Mouse (Mus musculus) limb, embryonic 14.5 days (tissue): Measurements from ENCODE around the gene Vti1a. TPM values are rescaled to one million over a fixed set of nuclear protein-coding genes. Genes with fewer than 3 reads are reported as not detected.

Source experiments
- ATAC-seq: fragments of 200-750 bp; cut with Nextera tagmentation; 2 replicates; pipeline ENCODE4 v1.8.0; 2017; ENCODE audit warnings: low read depth, moderate number of reproducible peaks, moderate TSS enrichment; ENCODE audit not compliant: low FRiP score
- DNase-seq: peaks from one replicate; pipeline ENCODE4 v3.0.0-alpha.2; 2015; ENCODE audit warnings: low spot score
- H3K27ac ChIP-seq: fragments of 300-500 bp; sonication (generic); replicated peaks from 2 replicates; pipeline ENCODE4 v1.5.1; 2014; ENCODE audit warnings: low read depth, mild to moderate bottlenecking, low read length, moderate library complexity, mixed read lengths
- H3K27me3 ChIP-seq: fragments of 300-500 bp; sonication (generic); 2 replicates; pipeline ENCODE4 v1.6.1; 2014; ENCODE audit warnings: low read length, mixed read lengths; ENCODE audit not compliant: control insufficient read depth, insufficient read depth
- H3K36me3 ChIP-seq: fragments of 300-500 bp; sonication (generic); 2 replicates; pipeline ENCODE4 v1.6.1; 2014; ENCODE audit warnings: mild to moderate bottlenecking, low read length, moderate library complexity, mixed read lengths; ENCODE audit not compliant: control insufficient read depth, insufficient read depth
- H3K4me1 ChIP-seq: fragments of 300-500 bp; sonication (generic); 2 replicates; pipeline ENCODE4 v1.6.1; 2014; ENCODE audit warnings: antibody characterized with exemption, low read length, mixed read lengths; ENCODE audit not compliant: control insufficient read depth, insufficient read depth
- H3K4me2 ChIP-seq: fragments of 300-500 bp; sonication (generic); replicated peaks from 2 replicates; pipeline ENCODE4 v1.6.1; 2014; ENCODE audit warnings: low read depth, mild to moderate bottlenecking, low read length, moderate library complexity; ENCODE audit not compliant: severe bottlenecking
- H3K4me3 ChIP-seq: fragments of 300-500 bp; sonication (generic); replicated peaks from 2 replicates; pipeline ENCODE4 v1.5.1; 2014; ENCODE audit warnings: low read length
- H3K9ac ChIP-seq: fragments of 300-500 bp; sonication (generic); 2 replicates; pipeline ENCODE4 v1.6.1; 2014; ENCODE audit warnings: mild to moderate bottlenecking, low read depth, low read length, moderate library complexity; ENCODE audit not compliant: severe bottlenecking
- H3K9me3 ChIP-seq: fragments of 300-500 bp; sonication (generic); 2 replicates; pipeline ENCODE4 v1.6.1; 2016; ENCODE audit warnings: low read length; ENCODE audit not compliant: control insufficient read depth
- POLR2A ChIP-seq: fragments of 200-500 bp; IDR thresholded peaks from 2 replicates; pipeline ENCODE4 v1.8.0; 2012; ENCODE audit warnings: inconsistent platforms, mild to moderate bottlenecking, moderate library complexity, borderline replicate concordance; ENCODE audit not compliant: insufficient read depth, insufficient read length; ENCODE audit errors: extremely low read depth
- WGBS: fragments of 180-500 bp; shearing (Covaris S2); extraction: QIAGEN DNeasy Blood & Tissue Kit; methylation state at CpG from one replicate; pipeline ENCODE4 v1.1.7; 2014; 5-methylcytosine and 5-hydroxymethylcytosine counted together
- polyA plus RNA-seq, 2 experiments: library from polyadenylated mRNA; depleted of rRNA in 1 of 2; stranded (reverse) in 1 of 2; unstranded in 1 of 2; fragments of >200 nt; fragmentation: Nextera tagmentation in 1 of 2; extraction: Ambion mirVana in 1 of 2; gene quantifications; 2 replicates each; pipeline versions ENCODE4 v1.2.1 to v1.2.3; 2012 to 2014

Vti1a gene
- polyA plus RNA-seq, 2 experiments: 14.7 to 22.8 TPM

DNA sequence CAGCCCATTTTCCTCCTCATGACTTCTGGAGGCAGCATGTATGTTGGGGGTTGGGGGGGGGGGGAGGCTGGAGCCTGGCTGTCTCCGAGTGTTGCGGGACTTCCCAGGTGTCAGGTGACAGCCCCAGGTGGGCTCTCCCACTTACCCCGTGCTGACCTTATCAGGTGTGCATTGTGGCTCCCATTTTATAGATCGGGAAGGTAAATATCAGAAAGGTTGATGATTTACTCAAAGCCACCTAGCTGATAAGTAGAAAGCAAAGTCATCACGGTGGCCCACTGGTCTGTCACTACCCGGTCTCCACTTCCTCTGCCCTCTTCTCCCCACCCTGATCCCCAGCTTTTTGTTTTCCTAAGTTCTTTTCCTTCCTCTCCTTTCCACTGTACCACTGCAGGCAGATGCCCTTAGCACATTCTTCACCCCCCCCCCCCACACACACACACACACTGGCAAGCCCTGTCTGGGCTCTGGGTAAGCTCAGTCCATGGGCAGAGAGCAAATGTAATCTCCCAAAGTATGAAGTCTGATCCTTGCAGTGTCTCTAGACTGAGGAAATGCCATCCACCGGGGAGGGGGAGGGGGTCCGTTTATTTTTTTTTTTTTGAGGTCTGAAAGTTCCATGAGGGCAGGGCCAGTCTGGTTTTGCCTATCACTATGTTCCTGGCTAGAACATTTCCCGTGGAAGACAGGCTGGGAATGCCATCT is 280.0 kb downstream of the Vti1a start:
- H3K27me3 ChIP-seq: no peaks in the 10 kb centered on the region
- no peak overlapping the region for H3K4me2 ChIP-seq
- no peak overlapping the region for H3K4me3 ChIP-seq
- WGBS: 42% methylated on average over 9 of the region's 9 CpGs
- no peak for ATAC-seq
- no peak for DNase-seq
- H3K27ac ChIP-seq: no peak overlapping the region
- no peak for TF ChIP-seq POLR2A
- no peaks in the 10 kb centered on the region for H3K9me3 ChIP-seq
- H3K9ac ChIP-seq: no peak overlapping the region
- no peaks in the 10 kb centered on the region for H3K36me3 ChIP-seq
- H3K4me1 ChIP-seq: peaks cover 55% of the 10 kb centered on the region

DNA sequence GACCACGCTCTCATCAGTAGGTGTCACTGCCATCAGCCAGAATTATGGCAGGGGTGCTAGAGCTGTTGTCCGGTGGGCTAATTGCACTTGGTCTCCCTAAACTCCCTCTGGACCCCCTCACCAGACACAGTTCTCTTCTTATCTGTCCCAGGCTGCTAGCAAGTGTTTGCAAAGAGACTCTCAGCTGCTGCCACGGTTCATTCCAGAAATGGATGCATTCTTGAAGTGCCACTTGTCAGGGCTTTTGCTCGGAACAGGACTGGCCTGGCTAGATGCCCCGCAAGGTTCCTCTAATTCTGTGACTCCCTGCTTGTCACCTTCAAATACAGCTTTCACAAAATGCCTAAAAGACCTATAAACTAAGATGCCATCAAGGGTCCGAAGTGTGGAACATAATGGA is 280.7 kb downstream of the Vti1a start:
- Histone ChIP-seq H3K4me3 (no peak overlapping the region), H3K9ac (no peak overlapping the region), H3K27ac (0 out of 2 replicates have a peak overlapping the region, but pooled peaks have one; percentile 9), H3K27me3 (no peaks in the 10 kb centered on the region), H3K9me3 (no peaks in the 10 kb centered on the region), H3K4me2 (no peak overlapping the region), H3K4me1 (peaks cover 55% of the 10 kb centered on the region), H3K36me3 (no peaks in the 10 kb centered on the region)
- ATAC-seq (no peak), DNase-seq (no peak)
- TF ChIP-seq POLR2A: no peak
- 60% methylated on average over 6 of the region's 6 CpGs for WGBS

DNA sequence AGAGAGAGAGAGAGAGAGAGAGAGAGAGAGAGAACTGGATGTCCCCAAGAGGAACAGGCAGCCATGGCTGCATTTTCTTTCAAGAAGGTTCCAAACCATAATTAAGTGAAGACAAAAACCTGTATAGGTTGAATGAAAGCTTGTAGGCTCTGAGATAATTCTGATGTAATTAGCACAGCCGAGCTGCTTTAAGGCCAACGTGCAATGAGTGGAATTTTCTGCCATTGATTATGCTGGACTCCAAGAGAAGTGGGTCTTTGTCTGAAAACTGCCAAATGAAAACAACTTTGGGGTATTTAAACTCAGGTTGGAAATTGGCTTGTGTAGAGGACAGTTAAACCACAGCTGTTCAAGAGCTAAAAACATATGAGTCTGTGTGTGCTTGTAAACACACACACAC is 281.2 kb downstream of the Vti1a start:
- DNase-seq (no peak), ATAC-seq (0 out of 2 replicates have a peak, but pooled peaks have one; percentile 0)
- Histone ChIP-seq H3K4me1 (peaks cover 55% of the 10 kb centered on the region), H3K9me3 (no peaks in the 10 kb centered on the region), H3K27me3 (no peaks in the 10 kb centered on the region), H3K9ac (no peak overlapping the region), H3K4me3 (no peak overlapping the region), H3K36me3 (no peaks in the 10 kb centered on the region), H3K4me2 (no peak overlapping the region), H3K27ac (no peak overlapping the region; the same call in 1 of the 2 replicates)
- WGBS: 26% methylated on average over 2 of the region's 2 CpGs
- TF ChIP-seq POLR2A: no peak

DNA sequence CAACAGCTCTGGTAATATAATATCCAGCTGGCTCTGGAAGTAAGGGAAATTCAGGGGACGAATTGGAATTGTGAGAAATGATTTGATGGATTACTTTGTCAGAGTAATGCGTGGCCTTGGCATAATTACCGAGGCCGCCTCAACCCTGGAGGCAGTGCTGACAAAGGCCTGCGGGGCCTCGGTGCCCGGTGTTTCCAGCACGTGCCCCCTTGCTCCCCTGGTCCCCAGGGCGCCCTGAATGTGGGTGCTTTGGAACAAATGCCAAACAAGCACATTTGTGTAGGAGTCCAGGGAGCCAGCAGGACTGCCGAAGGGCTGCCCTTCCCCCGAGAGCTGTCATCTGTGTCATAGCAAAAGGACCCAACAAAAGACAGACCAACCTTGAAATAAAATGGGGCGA is 281.9 kb downstream of the Vti1a start:
- Histone ChIP-seq H3K9ac (no peak overlapping the region), H3K9me3 (no peaks in the 10 kb centered on the region), H3K4me3 (no peak overlapping the region), H3K27me3 (no peaks in the 10 kb centered on the region), H3K4me1 (peaks cover 51% of the 10 kb centered on the region), H3K27ac (peak overlapping the region; percentile 83), H3K36me3 (no peaks in the 10 kb centered on the region), H3K4me2 (no peak overlapping the region)
- TF ChIP-seq POLR2A: no peak
- ATAC-seq: no peak
- 43% methylated on average over 12 of the region's 12 CpGs for WGBS
- DNase-seq: no peak

DNA sequence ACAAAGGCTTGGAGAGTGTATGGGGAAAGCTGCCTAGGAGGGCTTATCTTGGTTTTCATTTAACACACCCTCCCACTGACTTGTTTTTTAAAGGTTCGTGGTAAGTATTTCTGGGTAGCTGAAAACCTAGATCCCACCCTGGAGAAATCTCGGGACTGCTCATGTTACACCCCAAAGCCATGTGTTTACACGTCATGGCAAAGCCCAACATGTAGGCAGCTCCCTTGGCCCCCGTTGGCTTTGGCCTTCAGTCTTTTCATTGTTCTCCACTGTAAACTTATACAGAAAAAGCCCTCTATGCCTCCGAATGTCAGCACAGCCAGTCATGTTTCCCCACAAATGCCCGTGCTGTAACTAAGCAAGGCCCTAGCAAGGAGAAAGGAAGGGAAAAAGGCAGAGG is 283.0 kb downstream of the Vti1a start:
- DNase-seq: peak; percentile 52
- no peaks in the 10 kb centered on the region for H3K27me3 ChIP-seq
- H3K4me1 ChIP-seq: peaks cover 41% of the 10 kb centered on the region
- peak overlapping the region; percentile 83 for H3K27ac ChIP-seq
- H3K9ac ChIP-seq: no peak overlapping the region
- no peak overlapping the region for H3K4me2 ChIP-seq
- no peaks in the 10 kb centered on the region for H3K36me3 ChIP-seq
- TF ChIP-seq POLR2A: no peak
- 23% methylated on average over 6 of the region's 6 CpGs for WGBS
- H3K9me3 ChIP-seq: no peaks in the 10 kb centered on the region
- no peak overlapping the region for H3K4me3 ChIP-seq
- peak; percentile 58; the same call in 1 of the 2 replicates for ATAC-seq
